Mouse (Mus musculus) liver, embryonic 14.5 days (tissue): ENCODE data around the gene Polr1d.

Experiments used
- CTCF ChIP-seq: IDR thresholded peaks from 2 replicates; pipeline ENCODE4 v1.5.1; 2016; ENCODE audit warnings: antibody characterized with exemption, low read depth, control low read depth
- EP300 ChIP-seq: IDR thresholded peaks from 2 replicates; pipeline ENCODE4 v1.6.1; 2016; ENCODE audit warnings: antibody characterized with exemption, low read depth

DNA sequence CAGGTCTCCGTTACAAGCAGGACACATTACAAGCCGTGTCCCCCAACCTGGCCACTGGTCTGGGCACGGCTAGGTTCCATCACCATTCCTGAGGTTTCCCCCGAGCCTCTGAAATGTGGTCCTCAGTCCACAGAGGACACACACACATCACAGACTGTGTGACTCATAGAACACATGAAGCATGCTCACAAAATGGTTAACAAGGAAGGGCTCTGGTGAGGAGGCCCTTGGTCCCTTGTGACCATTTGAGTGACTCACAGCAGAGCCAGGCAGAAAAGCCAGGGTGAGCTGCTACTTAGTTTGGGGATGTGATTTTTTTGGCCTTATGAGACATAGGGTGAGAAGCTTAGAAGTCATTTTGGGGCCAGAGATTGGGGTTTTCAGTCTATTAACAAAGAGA is 55.1 kb downstream of the Polr1d start:
- no peak for TF ChIP-seq CTCF
- no peak for TF ChIP-seq EP300
